Mouse (Mus musculus): ENCODE measurements around the gene Il33. TPM values are rescaled to one million over a fixed set of nuclear protein-coding genes. Genes with fewer than 3 reads are reported as not detected.
A peak's percentile ranks its signal among the peaks of the same experiment; 100 is the strongest.

Il33 gene
- total RNA-seq (2021): 1 to 10 TPM; 5.8 to 6.2 TPM

DNA sequence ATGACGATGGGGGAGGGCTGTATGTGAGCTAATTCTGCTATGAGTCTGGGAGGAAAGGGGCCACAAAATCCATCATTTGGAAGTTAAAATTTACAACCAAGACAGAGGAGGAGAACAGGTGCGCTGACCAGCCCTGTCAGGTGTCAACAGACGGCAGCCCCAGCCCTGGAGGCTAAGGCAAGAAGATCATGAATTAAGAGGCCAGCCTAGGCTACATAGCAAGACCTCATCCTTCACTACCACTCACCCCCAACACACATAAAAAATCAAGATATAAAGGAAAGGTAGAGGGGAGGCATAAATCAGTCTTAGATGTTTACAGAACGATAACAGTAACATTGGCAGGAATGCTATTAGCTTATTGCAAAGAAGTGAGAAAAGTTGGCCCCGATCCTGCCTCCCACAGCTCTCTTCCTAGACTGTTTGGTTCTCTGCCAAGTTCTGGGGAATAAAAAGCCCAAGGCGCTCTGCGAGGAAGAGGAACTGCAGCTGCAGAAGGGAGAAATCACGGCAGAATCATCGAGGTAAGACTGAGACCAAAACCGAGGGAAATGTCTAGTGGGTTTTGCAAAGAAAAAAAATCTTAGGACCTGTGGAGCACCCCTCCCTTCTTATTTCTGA is at the start of gene Il33:
Il33 (plus strand) TSS at position 477 of the 621 bp plus-strand sequence.
- DNase-seq (ENCODE audit: extremely low spot score in 1 of 2, low spot score in 2 of 2): peak; percentile 61 to 76
- intact Hi-C loops (cut with DNase I): no loop called here

DNA sequence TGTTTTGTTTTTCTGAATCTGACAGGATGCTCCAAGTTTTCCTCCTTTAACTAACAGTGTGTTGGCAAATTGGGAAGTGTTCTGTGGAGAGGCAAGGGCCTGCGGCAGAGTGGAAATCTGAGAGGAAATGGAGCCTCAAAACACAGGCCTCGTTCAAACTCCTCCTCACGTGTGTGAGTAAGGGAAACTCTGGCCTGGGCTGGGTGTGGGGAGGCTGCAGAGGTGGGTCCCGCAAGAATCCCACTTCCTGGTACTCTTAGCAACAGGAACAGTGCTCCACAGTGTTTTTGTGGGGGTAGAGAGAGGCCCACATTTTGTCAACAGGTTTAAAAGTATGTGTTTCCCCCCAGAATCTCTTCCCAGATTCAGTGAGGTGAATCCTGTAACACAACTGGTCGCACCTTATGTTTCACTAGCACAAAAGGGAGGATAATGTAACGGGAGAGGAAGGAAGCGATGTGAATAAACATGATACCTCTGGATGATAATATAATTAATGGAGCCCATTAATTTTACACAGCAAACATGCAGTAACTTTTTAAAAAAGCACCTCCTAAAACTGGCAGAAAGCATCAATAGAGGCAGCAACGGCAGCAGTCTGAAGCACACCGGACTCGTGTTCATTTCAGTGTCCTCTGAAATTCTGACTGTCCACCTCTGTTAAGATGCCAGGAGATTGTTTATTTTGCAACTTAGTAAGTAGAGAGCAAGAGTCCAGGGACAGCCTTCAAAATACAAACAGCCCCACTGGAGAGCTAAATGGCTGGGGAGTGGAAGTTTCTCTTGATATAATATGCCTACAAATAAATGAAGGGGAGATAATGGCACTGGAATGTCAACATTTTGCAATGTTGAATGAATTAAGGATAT is 47.3 kb upstream of the Il33 start:
- no peak for DNase-seq (ENCODE audit: extremely low spot score in 1 of 2, low spot score in 2 of 2)
- intact Hi-C loops (cut with DNase I): no loop called here

- DNase-seq (ENCODE audit: extremely low spot score in 1 of 2, low spot score in 2 of 2): no peak
- intact Hi-C loops (cut with DNase I): no loop called here
Observed at GRCm38 (mm10) chr19:29878896-29879504, 45.9 kb upstream of the Il33 start.

- DNase-seq (ENCODE audit: extremely low spot score in 1 of 2, low spot score in 2 of 2): no peak
- intact Hi-C loops (cut with DNase I): no loop called here
Observed at GRCm38 (mm10) chr19:29880918-29881317, 44.0 kb upstream of the Il33 start.

GRCm38 (mm10) chr19:29882696-29883095 is 42.2 kb upstream of the Il33 start:
- intact Hi-C loops (cut with DNase I): no loop called here
- no peak for DNase-seq (ENCODE audit: extremely low spot score in 1 of 2, low spot score in 2 of 2)

- no peak for DNase-seq (ENCODE audit: extremely low spot score in 1 of 2, low spot score in 2 of 2)
- intact Hi-C loops (cut with DNase I): no loop called here
Observed at GRCm38 (mm10) chr19:29885548-29885947, 39.4 kb upstream of the Il33 start.

DNA sequence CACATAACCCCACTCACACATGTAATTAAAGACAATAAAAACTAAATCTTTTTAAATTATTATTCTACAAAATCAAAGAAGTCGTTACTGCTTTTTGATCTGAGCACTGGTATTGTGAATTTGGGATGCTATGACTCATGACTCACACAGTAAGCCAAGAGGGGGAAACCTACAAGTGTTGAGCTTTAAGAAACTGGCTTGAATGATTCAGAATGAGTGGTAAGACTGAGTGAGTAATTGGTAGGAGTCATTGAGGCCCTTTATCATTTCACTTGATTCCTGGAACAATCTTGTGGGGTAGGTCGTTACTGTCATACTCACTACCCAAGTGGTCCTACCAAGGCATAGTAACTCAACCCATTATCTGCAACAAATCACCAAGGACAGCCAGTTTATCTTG is 37.4 kb upstream of the Il33 start:
- intact Hi-C loops (cut with DNase I): no loop called here
- no peak for DNase-seq (ENCODE audit: extremely low spot score in 1 of 2, low spot score in 2 of 2)

- intact Hi-C loops (cut with DNase I): no loop called here
- DNase-seq (ENCODE audit: extremely low spot score in 1 of 2, low spot score in 2 of 2): no peak
Observed at GRCm38 (mm10) chr19:29888946-29889345, 36.0 kb upstream of the Il33 start.

GRCm38 (mm10) chr19:29891981-29892380 is 32.9 kb upstream of the Il33 start:
- no peak for DNase-seq (ENCODE audit: extremely low spot score in 1 of 2, low spot score in 2 of 2)
- intact Hi-C loops (cut with DNase I): no loop called here

- DNase-seq (ENCODE audit: extremely low spot score in 1 of 2, low spot score in 2 of 2): no peak
- intact Hi-C loops (cut with DNase I): no loop called here
Observed at GRCm38 (mm10) chr19:29892786-29893185, 32.1 kb upstream of the Il33 start.

DNA sequence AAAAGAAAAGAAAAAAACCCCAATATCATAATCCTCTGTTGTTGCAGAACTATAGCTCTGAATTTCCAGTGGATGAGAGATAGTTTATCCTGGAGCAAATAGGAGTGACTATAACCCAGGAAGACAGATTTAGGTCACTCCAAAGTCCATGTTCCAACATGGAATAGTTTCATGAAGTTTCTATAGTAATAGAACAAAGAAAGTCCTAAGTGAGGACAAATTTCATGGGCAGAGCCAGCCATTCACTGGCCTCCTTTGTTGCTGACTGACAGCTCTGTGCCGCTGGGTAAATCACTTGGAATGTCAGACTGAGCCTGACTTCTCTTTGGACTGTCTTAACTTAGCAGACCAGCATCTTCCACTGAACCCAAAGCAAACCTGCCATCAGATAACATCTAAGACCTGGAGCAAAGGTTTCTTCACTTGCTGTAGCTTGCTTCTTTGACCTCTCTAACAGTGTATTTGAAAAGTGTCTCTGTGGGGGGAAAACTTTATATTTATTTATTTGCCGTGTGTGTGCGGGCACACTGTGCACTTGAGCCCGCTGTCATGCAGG is 31.1 kb upstream of the Il33 start:
- DNase-seq (ENCODE audit: extremely low spot score in 1 of 2, low spot score in 2 of 2): no peak
- intact Hi-C loops (cut with DNase I): no loop called here

GRCm38 (mm10) chr19:29894381-29894780 is 30.5 kb upstream of the Il33 start:
- no peak for DNase-seq (ENCODE audit: extremely low spot score in 1 of 2, low spot score in 2 of 2)

GRCm38 (mm10) chr19:29895047-29895446 is 29.9 kb upstream of the Il33 start:
- intact Hi-C loops (cut with DNase I): no loop called here

More at GRCm38 (mm10) chr19:29894381-29894780, 30.5 kb upstream of the Il33 start:
- intact Hi-C loops (cut with DNase I): no loop called here

GRCm38 (mm10) chr19:29900318-29900717 is 24.6 kb upstream of the Il33 start:
- DNase-seq (ENCODE audit: extremely low spot score in 1 of 2, low spot score in 2 of 2): no peak
- intact Hi-C loops (cut with DNase I): no loop called here

More at GRCm38 (mm10) chr19:29895047-29895446, 29.9 kb upstream of the Il33 start:
- DNase-seq (ENCODE audit: extremely low spot score in 1 of 2, low spot score in 2 of 2): no peak

DNA sequence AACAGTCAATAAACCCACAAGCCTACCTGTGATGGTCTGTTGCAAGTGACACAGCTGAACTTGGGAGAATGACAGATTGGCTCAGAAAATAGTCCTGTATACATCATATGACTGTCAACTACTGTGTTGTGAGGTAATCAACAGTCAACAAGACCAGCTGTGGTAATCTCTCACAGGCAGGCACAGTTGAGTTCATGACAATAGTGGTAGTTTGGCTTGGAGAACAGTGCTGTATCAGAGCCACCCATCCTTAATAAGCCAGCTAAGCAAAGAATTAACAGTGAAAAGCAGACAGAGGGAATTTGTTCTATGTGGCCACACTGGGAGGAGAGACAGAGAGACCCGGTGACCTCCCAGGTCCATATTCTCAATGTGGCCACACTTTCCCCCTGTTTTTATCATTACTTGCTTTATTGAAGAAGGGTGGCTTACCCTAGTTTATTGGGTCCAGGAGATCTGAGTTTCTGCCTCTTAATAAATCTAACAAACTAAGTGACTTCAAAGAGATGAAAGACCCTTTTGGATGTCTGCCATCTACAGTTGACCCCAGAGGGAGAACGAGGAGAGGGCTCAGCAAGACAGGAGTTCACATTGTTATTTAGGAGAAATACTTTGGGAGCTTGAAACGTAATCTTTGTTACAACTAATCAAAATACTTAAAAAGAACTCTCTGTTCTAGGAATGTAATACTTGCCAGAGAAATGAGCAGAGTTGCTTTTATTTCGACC is 22.4 kb upstream of the Il33 start:
- no peak for DNase-seq (ENCODE audit: extremely low spot score in 1 of 2, low spot score in 2 of 2)
- intact Hi-C loops (cut with DNase I): no loop called here

GRCm38 (mm10) chr19:29905896-29906295 is 19.0 kb upstream of the Il33 start:
- no peak for DNase-seq (ENCODE audit: extremely low spot score in 1 of 2, low spot score in 2 of 2)
- intact Hi-C loops (cut with DNase I): no loop called here

GRCm38 (mm10) chr19:29909166-29909565 is 15.7 kb upstream of the Il33 start:
- intact Hi-C loops (cut with DNase I): no loop called here
- DNase-seq (ENCODE audit: extremely low spot score in 1 of 2, low spot score in 2 of 2): no peak

- DNase-seq (ENCODE audit: extremely low spot score in 1 of 2, low spot score in 2 of 2): no peak
- intact Hi-C loops (cut with DNase I): no loop called here
Observed at GRCm38 (mm10) chr19:29911919-29912318, 13.0 kb upstream of the Il33 start.

DNA sequence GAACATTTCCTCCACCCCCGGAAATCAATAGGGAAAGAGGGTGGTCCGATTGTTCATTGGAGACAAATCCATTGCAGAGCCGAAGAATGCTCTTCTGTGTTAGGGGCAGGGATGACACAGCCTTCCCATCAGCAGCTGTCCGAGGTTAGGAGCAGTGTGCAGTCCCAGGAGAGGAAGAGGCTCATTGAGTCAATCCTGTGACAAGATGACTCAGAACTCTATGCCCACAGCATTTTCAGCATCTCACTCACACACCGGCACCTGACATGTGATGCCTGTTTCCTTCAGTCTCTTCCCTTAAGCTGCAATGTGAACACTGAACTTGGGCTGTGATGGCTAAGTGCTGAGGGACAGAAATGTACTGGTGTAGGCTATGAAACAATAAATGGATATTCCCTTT is 7.5 kb upstream of the Il33 start:
- intact Hi-C loops (cut with DNase I): no loop called here
- DNase-seq (ENCODE audit: extremely low spot score in 1 of 2, low spot score in 2 of 2): no peak
